Mouse (Mus musculus) layer of hippocampus, adult 8-10 months (tissue): ENCODE measurements around the gene Oas1g. TPM values are rescaled to one million over a fixed set of nuclear protein-coding genes. Genes with fewer than 3 reads are reported as not detected.
"Not testable (repeated sequence)": the region's sequence is repeated elsewhere in the genome, so short reads cannot be mapped to it uniquely, and the experiment has no call there.

ENCODE experiments used
- DNase-seq, 2 experiments: peaks; one replicate each; pipeline ENCODE4 v3.0.0; 2022; ENCODE audit warnings: low spot score in 2 of 2
- total RNA-seq, 4 experiments: library from RNA; stranded (reverse); gene quantifications; 2 replicates each; pipeline ENCODE4 v1.2.4; 2022

The Oas1g gene
- total RNA-seq = under 1 TPM in 1 of 4 experiments, not detected in 3; 0.84 TPM

GRCm38 (mm10) chr5:120887413-120887812 lies at the start of gene Oas1g:
Oas1g (minus strand) TSS chr5:120887613.
- not testable (repeated sequence) for DNase-seq

- DNase-seq = no peak
These were observed 46.6 kb upstream of the Oas1g start for GRCm38 (mm10) chr5:120933966-120934365.

GRCm38 (mm10) chr5:120927036-120927435 lies 39.6 kb upstream of the Oas1g start:
- DNase-seq = no peak

- DNase-seq = not testable (repeated sequence)
These were observed 38.9 kb upstream of the Oas1g start for GRCm38 (mm10) chr5:120926311-120926710.

- not testable (repeated sequence) for DNase-seq
These were observed 37.1 kb upstream of the Oas1g start for GRCm38 (mm10) chr5:120924520-120924919.

- no peak for DNase-seq
These were observed 36.6 kb upstream of the Oas1g start for GRCm38 (mm10) chr5:120923969-120924368.

- DNase-seq = no peak
These were observed 32.9 kb upstream of the Oas1g start for GRCm38 (mm10) chr5:120920296-120920695.

GRCm38 (mm10) chr5:120919156-120919935 lies 31.9 kb upstream of the Oas1g start:
- not testable (repeated sequence) for DNase-seq

- not testable (repeated sequence) for DNase-seq
These were observed 26.8 kb upstream of the Oas1g start, which contains the start of gene Oas1d for GRCm38 (mm10) chr5:120914204-120914603. Oas1d (plus strand) TSS chr5:120914536.

GRCm38 (mm10) chr5:120908196-120908920 lies 20.9 kb upstream of the Oas1g start:
- DNase-seq = no peak

GRCm38 (mm10) chr5:120906791-120907733 lies 19.6 kb upstream of the Oas1g start, which contains the start of gene Oas1a:
Oas1a (minus strand) TSS chr5:120907521.
- not testable (repeated sequence) for DNase-seq

- DNase-seq = no peak
These were observed 14.6 kb upstream of the Oas1g start for GRCm38 (mm10) chr5:120902056-120902455.

- no peak for DNase-seq
These were observed 13.3 kb upstream of the Oas1g start for GRCm38 (mm10) chr5:120900666-120901065.

- no peak for DNase-seq
These were observed 11.3 kb upstream of the Oas1g start for GRCm38 (mm10) chr5:120898726-120899125.

GRCm38 (mm10) chr5:120898307-120898706 lies 10.9 kb upstream of the Oas1g start:
- DNase-seq = no peak

- DNase-seq = no peak
These were observed 8.0 kb upstream of the Oas1g start for GRCm38 (mm10) chr5:120895231-120895900.

GRCm38 (mm10) chr5:120894692-120895091 lies 7.3 kb upstream of the Oas1g start:
- not testable (repeated sequence) for DNase-seq

GRCm38 (mm10) chr5:120893866-120894265 lies 6.5 kb upstream of the Oas1g start:
- not testable (repeated sequence) for DNase-seq

- no peak for DNase-seq
These were observed 4.8 kb upstream of the Oas1g start for GRCm38 (mm10) chr5:120892243-120892660.

GRCm38 (mm10) chr5:120891566-120892242 lies 4.3 kb upstream of the Oas1g start:
- not testable (repeated sequence) for DNase-seq
